Mouse (Mus musculus) myocyte (in vitro differentiated cells): ENCODE measurements around the gene Hdhd5.

Experiments used
- CEBPB ChIP-seq: IDR thresholded peaks from 2 replicates; pipeline ENCODE4 v1.6.1; 2011; ENCODE audit warnings: mild to moderate bottlenecking, moderate library complexity; ENCODE audit not compliant: poor library complexity, insufficient read depth, severe bottlenecking
- E2F4 ChIP-seq: IDR thresholded peaks from one replicate; pipeline ENCODE4 v1.6.1; 2011; ENCODE audit warnings: mild to moderate bottlenecking, control low read depth, moderate library complexity; ENCODE audit not compliant: insufficient read depth
- MAX ChIP-seq: IDR thresholded peaks from one replicate; pipeline ENCODE4 v1.6.1; 2011; ENCODE audit warnings: low read depth, mild to moderate bottlenecking, control low read depth
- POLR2A ChIP-seq: IDR thresholded peaks from one replicate; pipeline ENCODE4 v1.6.1; 2011; ENCODE audit warnings: low read depth, mild to moderate bottlenecking, control low read depth, moderate library complexity; ENCODE audit not compliant: insufficient read length
- POLR2AphosphoS2 ChIP-seq: IDR thresholded peaks from one replicate; pipeline ENCODE4 v1.6.1; 2011; ENCODE audit warnings: low read depth, control low read depth; ENCODE audit not compliant: insufficient read length
- REST ChIP-seq: IDR thresholded peaks from one replicate; pipeline ENCODE4 v1.6.1; 2011; ENCODE audit warnings: mild to moderate bottlenecking, control low read depth, moderate library complexity; ENCODE audit not compliant: insufficient read depth, insufficient read length
- SRF ChIP-seq: IDR thresholded peaks from one replicate; pipeline ENCODE4 v1.6.1; 2011; ENCODE audit warnings: low read depth; ENCODE audit not compliant: control insufficient read depth, insufficient read length
- TCF3 ChIP-seq: IDR thresholded peaks from one replicate; pipeline ENCODE4 v1.6.1; 2011; ENCODE audit warnings: low read depth, control low read depth; ENCODE audit not compliant: insufficient read length
- USF1 ChIP-seq: IDR thresholded peaks from one replicate; pipeline ENCODE4 v1.6.1; 2011; ENCODE audit warnings: low read depth, mild to moderate bottlenecking, control low read depth, moderate library complexity

- TF ChIP-seq USF1 (no peak), POLR2A (no peak), MAX (no peak), E2F4 (no peak), SRF (no peak), CEBPB (no peak), REST (no peak), TCF3 (no peak), POLR2AphosphoS2 (no peak)
Measured at GRCm38 (mm10) chr6:120488647-120489046, 42.5 kb downstream of the Hdhd5 start.
